Mouse (Mus musculus) testis, adult 2 months (tissue): ENCODE measurements at regions not wholly inside any gene's neighbourhood (a gene's known extent, or its start where the extent isn't known, plus 50 kb on each side); places are given as distances from the start of the nearest gene placed in this dataset.

Experiments
- H3K27ac ChIP-seq: fragments of 200-500 bp; 2 replicates; pipeline ENCODE4 v1.5.1; 2012; ENCODE audit warnings: low read depth, low read length; ENCODE audit not compliant: control insufficient read depth, insufficient read depth
- H3K27me3 ChIP-seq: fragments of 200-500 bp; 2 replicates; pipeline ENCODE4 v1.6.1; 2012; ENCODE audit warnings: mild to moderate bottlenecking, low read length, moderate library complexity; ENCODE audit not compliant: control insufficient read depth, insufficient read depth
- H3K36me3 ChIP-seq: fragments of 200-500 bp; 2 replicates; pipeline ENCODE4 v1.6.1; 2012; ENCODE audit warnings: mild to moderate bottlenecking, low read length; ENCODE audit not compliant: control insufficient read depth, insufficient read depth
- H3K4me1 ChIP-seq: fragments of 200-500 bp; 2 replicates; pipeline ENCODE4 v1.6.1; 2012; ENCODE audit warnings: low read length; ENCODE audit not compliant: control insufficient read depth, insufficient read depth
- H3K4me3 ChIP-seq: fragments of 200-500 bp; 2 replicates; pipeline ENCODE4 v1.5.1; 2012; ENCODE audit warnings: low read depth, mild to moderate bottlenecking, low read length, moderate library complexity, mixed read lengths; ENCODE audit not compliant: control insufficient read depth
- CTCF ChIP-seq: fragments of 200-500 bp; IDR thresholded peaks from 2 replicates; pipeline ENCODE4 v1.5.1; 2012; ENCODE audit warnings: low read depth, mild to moderate bottlenecking, inconsistent platforms, low read length, moderate library complexity; ENCODE audit not compliant: control insufficient read depth, insufficient read depth, insufficient replicate concordance
- POLR2A ChIP-seq: fragments of 200-500 bp; IDR thresholded peaks from 2 replicates; pipeline ENCODE4 v1.6.1; 2012; ENCODE audit warnings: low read depth, mild to moderate bottlenecking, inconsistent platforms, low read length, moderate library complexity; ENCODE audit not compliant: control insufficient read depth

GRCm38 (mm10) chr8:26502772-26503171 is 383.4 kb downstream of the Gm45692 start:
- Histone ChIP-seq H3K4me3 (no peak overlapping the region), H3K4me1 (no peaks in the 10 kb centered on the region), H3K36me3 (no peaks in the 10 kb centered on the region), H3K27me3 (no peaks in the 10 kb centered on the region), H3K27ac (no peak overlapping the region)
- TF ChIP-seq CTCF (no peak), POLR2A (no peak)

DNA sequence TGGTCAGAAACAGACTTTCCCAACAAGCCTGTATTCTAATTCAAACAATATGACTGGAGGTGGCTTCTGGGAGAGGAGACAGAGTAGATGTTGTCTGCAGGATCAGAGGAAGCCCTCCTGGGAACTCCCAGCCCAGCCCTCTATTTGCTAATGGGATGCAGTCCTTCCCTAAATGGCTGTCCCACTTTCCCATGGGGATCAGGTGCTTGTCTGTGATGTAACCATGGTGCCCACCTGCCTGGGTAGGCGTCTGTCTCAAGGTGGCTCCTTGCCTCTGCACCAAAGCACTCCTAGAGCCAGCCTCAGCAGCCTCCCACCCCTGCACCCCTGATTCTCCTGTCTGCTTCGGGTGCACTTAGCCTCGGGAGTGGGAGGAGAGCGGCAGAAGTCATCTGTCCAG is 384.6 kb downstream of the Gm45692 start:
- H3K4me3 ChIP-seq: no peak overlapping the region
- no peaks in the 10 kb centered on the region for H3K4me1 ChIP-seq
- no peaks in the 10 kb centered on the region for H3K27me3 ChIP-seq
- no peak for TF ChIP-seq CTCF
- TF ChIP-seq POLR2A: no peak
- no peak overlapping the region for H3K27ac ChIP-seq
- H3K36me3 ChIP-seq: no peaks in the 10 kb centered on the region

DNA sequence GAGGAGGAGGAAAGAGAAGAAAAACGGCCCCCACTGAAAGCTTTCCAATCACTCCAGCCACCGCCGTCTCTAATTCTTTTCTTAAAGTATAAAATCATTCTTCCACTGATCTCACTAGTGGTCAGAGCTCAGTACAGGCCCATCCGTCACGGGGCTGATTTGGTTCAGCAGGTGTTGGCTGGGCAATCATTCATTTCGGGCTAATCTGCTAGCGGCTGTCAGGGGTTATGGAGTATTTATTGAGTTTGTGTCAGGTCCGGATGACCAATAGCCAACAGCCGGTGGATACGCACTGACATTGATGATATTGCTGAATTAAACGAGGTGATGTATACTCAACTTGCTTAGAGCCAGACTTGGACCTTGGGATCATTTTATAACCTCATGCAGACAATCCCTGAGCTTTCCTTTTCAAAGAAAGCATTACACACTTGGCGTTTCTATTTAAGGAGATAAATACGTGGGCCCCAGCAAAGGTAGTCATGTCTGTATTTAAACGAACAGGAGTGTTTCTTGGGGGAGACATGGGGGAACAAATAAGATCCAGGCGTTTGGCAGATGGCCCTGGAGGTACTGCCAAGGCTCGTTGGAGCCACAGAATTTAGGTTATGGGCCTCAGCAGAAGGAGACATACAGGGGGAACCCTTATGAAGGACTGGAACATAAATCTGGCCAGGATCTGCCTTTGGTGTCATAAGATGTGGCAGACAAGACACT is 385.1 kb downstream of the Gm45692 start:
- no peak overlapping the region for H3K4me3 ChIP-seq
- TF ChIP-seq CTCF (no peak), POLR2A (no peak)
- H3K4me1 ChIP-seq: no peaks in the 10 kb centered on the region
- no peaks in the 10 kb centered on the region for H3K27me3 ChIP-seq
- no peaks in the 10 kb centered on the region for H3K36me3 ChIP-seq
- no peak overlapping the region for H3K27ac ChIP-seq

- Histone ChIP-seq H3K27me3 (no peaks in the 10 kb centered on the region), H3K4me1 (peaks cover 2% of the 10 kb centered on the region; the same call in 1 of the 2 replicates), H3K36me3 (no peaks in the 10 kb centered on the region), H3K27ac (no peak overlapping the region), H3K4me3 (no peak overlapping the region)
- TF ChIP-seq POLR2A (no peak), CTCF (no peak)
Measured at GRCm38 (mm10) chr8:26507611-26508070, 388.3 kb downstream of the Gm45692 start.

GRCm38 (mm10) chr8:26509254-26509653 is 389.9 kb downstream of the Gm45692 start:
- Histone ChIP-seq H3K27ac (no peak overlapping the region), H3K27me3 (no peaks in the 10 kb centered on the region), H3K4me1 (peaks cover 5% of the 10 kb centered on the region), H3K36me3 (no peaks in the 10 kb centered on the region), H3K4me3 (peak overlapping the region; percentile 4; the same call in 1 of the 2 replicates)
- TF ChIP-seq CTCF (no peak), POLR2A (no peak)

GRCm38 (mm10) chr8:26513001-26513400 is 393.7 kb downstream of the Gm45692 start:
- TF ChIP-seq CTCF (no peak), POLR2A (no peak)

DNA sequence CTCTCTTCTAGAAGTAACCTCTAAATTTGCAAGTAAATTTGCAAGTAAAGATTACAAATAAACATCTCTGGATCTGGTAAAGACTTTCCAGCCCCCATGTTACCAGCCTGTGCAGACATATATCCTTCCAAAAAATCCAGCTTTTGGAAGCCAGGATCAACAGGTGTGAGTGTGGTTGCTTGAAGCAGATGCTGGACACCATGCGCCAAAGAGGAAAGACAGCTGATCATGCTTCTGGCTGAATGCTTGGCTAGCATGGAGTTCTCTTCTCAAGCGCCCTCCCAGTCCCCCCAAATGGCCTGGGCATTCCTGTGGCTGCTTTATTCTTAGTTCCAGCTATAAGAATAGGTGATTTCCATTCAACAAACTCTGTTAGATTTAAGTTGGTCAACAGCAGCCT is 404.9 kb downstream of the Gm45692 start:
- no peak overlapping the region for H3K4me3 ChIP-seq
- TF ChIP-seq CTCF (no peak), POLR2A (no peak)
- no peaks in the 10 kb centered on the region for H3K36me3 ChIP-seq
- H3K4me1 ChIP-seq: no peaks in the 10 kb centered on the region
- H3K27ac ChIP-seq: no peak overlapping the region
- no peaks in the 10 kb centered on the region for H3K27me3 ChIP-seq

More at GRCm38 (mm10) chr8:26513001-26513400, 393.7 kb downstream of the Gm45692 start:
- no peak overlapping the region for H3K4me3 ChIP-seq
- no peaks in the 10 kb centered on the region for H3K27me3 ChIP-seq
- H3K4me1 ChIP-seq: peaks cover 5% of the 10 kb centered on the region
- no peak overlapping the region for H3K27ac ChIP-seq
- no peaks in the 10 kb centered on the region for H3K36me3 ChIP-seq
